Mouse (Mus musculus): ENCODE results near the gene Atp2b1.

- no peak for TF ChIP-seq ZC3H11A (IDR thresholded peaks at IDR 0.05; ENCODE audit: low read depth, low read length)
- no peak for TF ChIP-seq MAZ (IDR thresholded peaks at IDR 0.05; ENCODE audit: low read depth, low read length)
- no peak for TF ChIP-seq TBP (IDR thresholded peaks at IDR 0.05; ENCODE audit: low read depth, low read length)
- TF ChIP-seq POLR2A (IDR thresholded peaks at IDR 0.05; ENCODE audit: control insufficient read depth in 1 of 2, insufficient read depth in 1 of 2, low read depth in 1 of 2, low read length in 2 of 2, poor library complexity in 1 of 2), result no peak
- no peak for TF ChIP-seq POLR2AphosphoS2 (IDR thresholded peaks at IDR 0.05; ENCODE audit: low read length)
- TF ChIP-seq RCOR1 (IDR thresholded peaks at IDR 0.05; ENCODE audit: low read depth, low read length), result no peak
- no peak for TF ChIP-seq CTCF (IDR thresholded peaks at IDR 0.05 in 2 of 3, conservative IDR thresholded peaks at IDR 0.05 in 1 of 3; ENCODE audit: control insufficient read depth in 1 of 3, insufficient read depth in 1 of 3, low read depth in 2 of 3, low read length in 3 of 3, poor library complexity in 1 of 3, severe bottlenecking in 1 of 3)
- TF ChIP-seq ZMIZ1 (IDR thresholded peaks at IDR 0.05; ENCODE audit: low read depth, low read length), result no peak
- no peak for TF ChIP-seq JUND (IDR thresholded peaks at IDR 0.05; ENCODE audit: low read depth, low read length)
- no peak for TF ChIP-seq BHLHE40 (IDR thresholded peaks at IDR 0.05; ENCODE audit: borderline replicate concordance, low read depth, low read length)
- TF ChIP-seq GATA1 (IDR thresholded peaks at IDR 0.05; ENCODE audit: low read depth, low read length), result no peak
- TF ChIP-seq CHD2 (IDR thresholded peaks at IDR 0.05; ENCODE audit: low read length), result no peak
These were observed 36.4 kb upstream of the Atp2b1 start for GRCm38 (mm10) chr10:98877855-98878254.
